9 mouse cellular contexts compared by ENCODE assay signal in the genomic region with DNA sequence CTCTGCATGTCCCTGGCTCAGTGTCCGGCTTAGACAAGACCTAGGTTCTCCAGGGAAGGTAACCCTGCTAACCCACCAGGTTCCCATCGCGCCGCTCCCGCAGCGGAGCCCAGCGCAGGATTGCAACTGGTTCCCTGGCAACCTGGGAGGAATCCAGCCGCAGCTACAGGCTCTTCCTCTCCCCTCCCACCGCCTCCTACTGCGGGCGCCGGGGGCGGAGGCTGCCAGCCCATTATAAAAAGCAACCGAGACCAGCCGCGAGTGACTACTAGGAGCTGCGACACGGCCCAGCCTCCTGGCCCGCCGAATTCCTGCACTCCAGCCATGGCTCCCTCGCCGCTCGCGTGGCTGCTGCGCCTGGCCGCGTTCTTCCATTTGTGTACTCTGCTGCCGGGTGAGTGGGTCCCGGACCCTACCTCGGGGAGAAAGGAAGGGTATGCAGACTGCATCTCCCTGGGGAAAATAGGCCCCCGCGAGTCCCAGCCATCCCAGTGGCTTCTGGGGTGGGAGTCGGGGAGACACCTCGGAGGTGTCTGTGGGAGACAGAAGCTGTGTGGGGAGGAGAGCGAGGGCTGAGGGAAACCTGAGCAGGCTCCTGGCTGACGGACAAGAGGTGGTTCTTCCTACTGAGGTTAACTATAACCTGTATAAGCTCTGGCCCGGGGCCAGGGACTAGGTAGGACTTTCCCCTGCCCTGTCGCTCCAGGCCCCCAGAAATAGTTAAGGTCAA. TPM values are rescaled to one million over a fixed set of nuclear protein-coding genes. Genes with fewer than 3 reads are reported as not detected.
DNase-seq lines count a peak whose midpoint lies in the region; ATAC-seq and TF ChIP-seq lines count a peak whose summit lies in the region.
"Had no signal": no experiment of that assay in that cellular context is flagged by ENCODE, and none has a peak within 500 bp of the region (broad histone marks: within the 10 kb centered on the region; RNA-seq: fewer than 3 reads in every experiment).

TSS of gene Cx3cl1 (plus strand) at position 69 of the 730 bp plus-strand sequence.

- peak within 1 kb of the TSS; percentile 75 for H3K9ac ChIP-seq in forebrain, embryonic 16.5 days (replicated peaks; ENCODE audit: low read depth, low read length)
- no peak within 1 kb of the TSS for H3K9ac ChIP-seq in liver, embryonic 14.5 days (replicated peaks)
- peak within 1 kb of the TSS; percentile 77 for H3K9ac ChIP-seq in neural tube, embryonic 15.5 days (replicated peaks)

- H3K4me1 ChIP-seq in E14TG2a.4 (replicated peaks; ENCODE audit: low read depth, low read length): peaks cover 15% of the 10 kb centered on the region
- H3K4me1 ChIP-seq in forebrain, embryonic 16.5 days (replicated peaks; ENCODE audit: control insufficient read depth, insufficient read depth, low read length): peaks cover 34% of the 10 kb centered on the region
- H3K4me1 ChIP-seq in liver, embryonic 14.5 days (replicated peaks; ENCODE audit: control insufficient read depth in 2 of 2, insufficient read depth in 2 of 2, low read length in 1 of 2): peaks cover 3 to 11% of the 10 kb centered on the region in 2 experiments; a peak in 2 of 4 replicates
- peaks cover 37% of the 10 kb centered on the region for H3K4me1 ChIP-seq in neural tube, embryonic 15.5 days

- H3K4me3 ChIP-seq in E14TG2a.4 (replicated peaks; ENCODE audit: low read length): peak within 1 kb of the TSS; percentile 78
- peak within 1 kb of the TSS; percentile 70 for H3K4me3 ChIP-seq in forebrain, embryonic 16.5 days (replicated peaks; ENCODE audit: low read length)
- H3K4me3 ChIP-seq in liver, embryonic 14.5 days (ENCODE audit: insufficient read depth in 1 of 2, low read depth in 2 of 2, low read length in 2 of 2): peak within 1 kb of the TSS; percentile 1 to 35; a peak in 2 of 4 replicates
- H3K4me3 ChIP-seq in neural tube, embryonic 15.5 days (replicated peaks): peak within 1 kb of the TSS; percentile 64

- intact Hi-C loops in heart, postnatal 10 days (cut with DNase I): loop anchor here (5.0 kb wide), 1 partner anchor 60 kb away; no protein-coding TSS in a partner anchor

- DNase-seq in cerebellum, adult 18-20 months: peak; percentile 82 to 84
- DNase-seq in heart, postnatal 10 days: peak; percentile 73 to 75
- DNase-seq in large intestine, adult 2 months (ENCODE audit: low read depth, low spot score): no peak
- no peak for DNase-seq in liver, embryonic 14.5 days (ENCODE audit: low read depth in 3 of 3, low spot score in 3 of 3)
- DNase-seq in urinary bladder, postnatal 14 days (ENCODE audit: low spot score): peak; percentile 83

- peak within 1 kb of the TSS; percentile 15 for H3K27ac ChIP-seq in forebrain, embryonic 16.5 days (ENCODE audit: low read length)
- no peak within 1 kb of the TSS for H3K27ac ChIP-seq in liver, embryonic 14.5 days
- H3K27ac ChIP-seq in neural tube, embryonic 15.5 days (replicated peaks): peak within 1 kb of the TSS; percentile 79

- H3K4me2 ChIP-seq in forebrain, embryonic 16.5 days (ENCODE audit: low read length): peak within 1 kb of the TSS; percentile 94
- H3K4me2 ChIP-seq in liver, embryonic 14.5 days (ENCODE audit: low read depth): peak within 1 kb of the TSS; percentile 54
- H3K4me2 ChIP-seq in neural tube, embryonic 15.5 days: peak within 1 kb of the TSS; percentile 90

- H3K27me3 ChIP-seq in E14TG2a.4 (ENCODE audit: insufficient read depth, low read length): peaks cover 81% of the 10 kb centered on the region
- H3K27me3 ChIP-seq in forebrain, embryonic 16.5 days (replicated peaks; ENCODE audit: control insufficient read depth, insufficient read depth, low read length): no peaks in the 10 kb centered on the region; the same call in 1 of the 2 replicates
- peaks cover 49% of the 10 kb centered on the region for H3K27me3 ChIP-seq in liver, embryonic 14.5 days (ENCODE audit: control insufficient read depth, insufficient read depth, low read length)
- 0 out of 2 replicates have a peak, but pooled peaks cover 5% of the 10 kb centered on the region for H3K27me3 ChIP-seq in neural tube, embryonic 15.5 days (replicated peaks)

- no peak for TF ChIP-seq EP300 in liver, embryonic 14.5 days (IDR thresholded peaks at IDR 0.05; ENCODE audit: low read depth)

- no peaks in the 10 kb centered on the region for H3K9me3 ChIP-seq in E14TG2a.4 (ENCODE audit: low read length)
- H3K9me3 ChIP-seq in forebrain, embryonic 16.5 days (ENCODE audit: control insufficient read depth, low read length): no peaks in the 10 kb centered on the region
- no peaks in the 10 kb centered on the region for H3K9me3 ChIP-seq in liver, embryonic 14.5 days (ENCODE audit: control insufficient read depth, low read length)
- H3K9me3 ChIP-seq in neural tube, embryonic 15.5 days (replicated peaks): no peaks in the 10 kb centered on the region

- ATAC-seq in forebrain, embryonic 16.5 days: peak; percentile 90
- ATAC-seq in liver, embryonic 14.5 days (ENCODE audit: insufficient read depth): no peak
- ATAC-seq in neural tube, embryonic 15.5 days (ENCODE audit: low FRiP score): peak; percentile 84

- WGBS in forebrain, embryonic 16.5 days: under 1% methylated on average over 33 of the region's 38 CpGs
- 2% methylated on average over 38 of the region's 38 CpGs for WGBS in large intestine, adult 2 months
- WGBS in liver, embryonic 14.5 days (ENCODE audit: insufficient replicate concordance): 2% methylated on average over 38 of the region's 38 CpGs
- under 1% methylated on average over 38 of the region's 38 CpGs for WGBS in neural tube, embryonic 15.5 days

- TF ChIP-seq CTCF in E14TG2a.4 (conservative IDR thresholded peaks at IDR 0.05; ENCODE audit: low read length): no peak
- no peak for TF ChIP-seq CTCF in liver, embryonic 14.5 days (IDR thresholded peaks at IDR 0.05; ENCODE audit: low read depth)

- no peaks in the 10 kb centered on the region for H3K36me3 ChIP-seq in E14TG2a.4 (ENCODE audit: insufficient read depth, low read length)
- no peaks in the 10 kb centered on the region for H3K36me3 ChIP-seq in forebrain, embryonic 16.5 days (ENCODE audit: control insufficient read depth, insufficient read depth)
- no peaks in the 10 kb centered on the region for H3K36me3 ChIP-seq in liver, embryonic 14.5 days (replicated peaks; ENCODE audit: control insufficient read depth, insufficient read depth, low read depth)
- no peaks in the 10 kb centered on the region for H3K36me3 ChIP-seq in neural tube, embryonic 15.5 days

RNA-seq across cellular contexts. Expression of gene Cx3cl1, which starts in this region (rescaled TPM):
- polyA plus RNA-seq in forebrain, embryonic 16.5 days (2015; fragmentation: Nextera tagmentation; extraction: Ambion mirVana): 15.1 and 23.8 TPM in 2 replicates
- total RNA-seq in heart, postnatal 10 days (2021): 1 to 10 TPM; 3.4 to 3.9 TPM
- 53.2 and 127 TPM in 2 replicates for polyA plus RNA-seq in large intestine, adult 2 months (2012; rRNA removed)
- 0.11 and 0.12 TPM in 2 replicates for polyA plus RNA-seq in liver, embryonic 14.5 days (2012; rRNA removed)
- 0.33 and 0.34 TPM in 2 replicates for polyA plus RNA-seq in liver, embryonic 14.5 days (2014; fragmentation: Nextera tagmentation; extraction: Ambion mirVana)
- 56.7 and 57.0 TPM in 2 replicates for polyA plus RNA-seq in neural tube, embryonic 15.5 days (2015; fragmentation: Nextera tagmentation; extraction: Ambion mirVana)
- total RNA-seq: MEL had no signal

Comparison
In these comparisons a context has a peak if more than half of its experiments do, and no peak if none do; other contexts are left out.
1. RNA of gene Cx3cl1 (polyA plus RNA-seq): 56.7 to 57.0 TPM in neural tube, embryonic 15.5 days, 53.2 to 127 TPM in large intestine, adult 2 months and 15.1 to 23.8 TPM in forebrain, embryonic 16.5 days; 0.11 to 0.34 TPM in liver, embryonic 14.5 days; every median in the first group is over 10 times any median in the second.
2. H3K4me3 ChIP-seq: peak in every context shown above with its lines; median percentile 78 in E14TG2a.4; 70 in forebrain, embryonic 16.5 days; 64 in neural tube, embryonic 15.5 days; 18 in liver, embryonic 14.5 days.
3. DNase-seq: peak in cerebellum, adult 18-20 months (2 of 2), heart, postnatal 10 days (2 of 2) and urinary bladder, postnatal 14 days (single experiment); none in large intestine, adult 2 months (single experiment) and liver, embryonic 14.5 days (0 of 3).
4. Peak in every context shown above with its lines, with median percentiles within 50 percentile points of each other: H3K4me2 ChIP-seq.